Mouse (Mus musculus) adrenal gland, postnatal 4 days (tissue): ENCODE measurements around the gene Slc30a1. TPM values are rescaled to one million over a fixed set of nuclear protein-coding genes. Genes with fewer than 3 reads are reported as not detected.

Experiments
- DNase-seq, 2 experiments: peaks; one replicate each; pipeline ENCODE4 v3.0.0; 2021 to 2022; ENCODE audit warnings: low spot score in 2 of 2, mixed read lengths in 2 of 2
- total RNA-seq, 2 experiments: library from RNA; stranded (reverse); gene quantifications; 2 replicates each; pipeline ENCODE4 v1.2.3; 2021

Slc30a1 gene
- total RNA-seq, 2 experiments from 2014 or later, result 21.9 to 24.3 TPM

GRCm38 (mm10) chr1:191894857-191895256 lies 11.7 kb upstream of the Slc30a1 start:
- no peak for DNase-seq

- no peak for DNase-seq
Measured at GRCm38 (mm10) chr1:191896806-191897552, 9.6 kb upstream of the Slc30a1 start.

GRCm38 (mm10) chr1:191905637-191906533 lies 682 bp upstream of the Slc30a1 start:
- DNase-seq, result no peak

- DNase-seq, result peak; percentile 54 to 55
Measured at GRCm38 (mm10) chr1:191907431-191907810, 854 bp downstream of the Slc30a1 start.

GRCm38 (mm10) chr1:191908906-191909305 lies 2.3 kb downstream of the Slc30a1 start:
- DNase-seq, result no peak

GRCm38 (mm10) chr1:191909316-191909715 lies 2.7 kb downstream of the Slc30a1 start:
- DNase-seq, result no peak

GRCm38 (mm10) chr1:191910646-191911045 lies 4.1 kb downstream of the Slc30a1 start:
- no peak for DNase-seq

- no peak for DNase-seq
Measured at GRCm38 (mm10) chr1:191911067-191911668, 4.6 kb downstream of the Slc30a1 start.

- DNase-seq, result no peak
Measured at GRCm38 (mm10) chr1:191914647-191915046, 8.1 kb downstream of the Slc30a1 start.

GRCm38 (mm10) chr1:191915586-191915985 lies 9.0 kb downstream of the Slc30a1 start:
- no peak for DNase-seq

- no peak for DNase-seq
Measured at GRCm38 (mm10) chr1:191916876-191917275, 10.3 kb downstream of the Slc30a1 start.

GRCm38 (mm10) chr1:191919336-191919735 lies 12.8 kb downstream of the Slc30a1 start:
- DNase-seq, result no peak

GRCm38 (mm10) chr1:191921701-191922100 lies 15.1 kb downstream of the Slc30a1 start:
- DNase-seq, result no peak

GRCm38 (mm10) chr1:191925496-191925895 lies 18.9 kb downstream of the Slc30a1 start:
- DNase-seq, result no peak

- no peak for DNase-seq
Measured at GRCm38 (mm10) chr1:191926681-191927080, 20.1 kb downstream of the Slc30a1 start.

GRCm38 (mm10) chr1:191928345-191928744 lies 21.8 kb downstream of the Slc30a1 start:
- no peak for DNase-seq

GRCm38 (mm10) chr1:191929065-191929464 lies 22.5 kb downstream of the Slc30a1 start:
- DNase-seq, result no peak

GRCm38 (mm10) chr1:191929897-191930524 lies 23.4 kb downstream of the Slc30a1 start:
- no peak for DNase-seq

- no peak for DNase-seq
Measured at GRCm38 (mm10) chr1:191930525-191931105, 24.0 kb downstream of the Slc30a1 start.

- DNase-seq, result no peak
Measured at GRCm38 (mm10) chr1:191932286-191932985, 25.9 kb downstream of the Slc30a1 start.
